Mouse (Mus musculus) ES-CJ7 (cell line): ENCODE results near the gene Cmss1.

ENCODE experiments used
- DNase-seq: peaks from one replicate; pipeline ENCODE4 v3.0.0; 2011; ENCODE audit warnings: low read depth, low spot score

Cmss1 gene

DNA sequence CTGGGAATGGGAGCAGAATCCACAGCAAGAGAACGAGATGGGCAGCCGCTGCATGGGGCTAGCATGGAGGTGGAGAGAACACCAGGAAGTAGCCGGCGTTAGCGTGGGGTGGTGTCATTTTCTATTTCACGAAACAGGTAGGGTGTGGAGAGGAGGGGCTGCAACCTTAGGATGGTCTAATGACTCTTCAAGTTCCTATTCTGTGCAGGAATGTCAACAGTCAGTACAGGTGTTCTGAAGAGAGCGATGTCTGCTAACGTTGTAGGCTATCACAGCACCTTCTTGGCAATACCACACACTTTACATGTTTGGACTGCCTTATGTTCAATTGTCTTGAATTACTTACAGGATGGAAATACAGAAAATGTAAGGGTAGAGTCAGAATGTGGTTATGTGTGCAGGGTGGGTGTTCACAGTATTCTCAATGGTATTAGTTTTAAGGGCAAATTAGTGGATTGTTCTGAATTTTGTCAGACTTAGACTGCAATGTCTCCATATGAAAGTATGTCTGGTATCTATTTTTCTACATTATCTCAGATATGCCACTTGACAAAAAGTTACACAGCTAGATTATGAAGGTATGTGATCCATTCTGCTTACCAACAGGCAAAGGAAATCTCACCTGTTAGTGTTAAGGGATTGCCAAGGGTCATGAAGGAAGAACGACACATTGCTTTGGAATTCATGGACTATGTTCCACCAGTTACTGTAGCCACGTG lies 311.3 kb downstream of the Cmss1 start:
- no peak for DNase-seq

DNA sequence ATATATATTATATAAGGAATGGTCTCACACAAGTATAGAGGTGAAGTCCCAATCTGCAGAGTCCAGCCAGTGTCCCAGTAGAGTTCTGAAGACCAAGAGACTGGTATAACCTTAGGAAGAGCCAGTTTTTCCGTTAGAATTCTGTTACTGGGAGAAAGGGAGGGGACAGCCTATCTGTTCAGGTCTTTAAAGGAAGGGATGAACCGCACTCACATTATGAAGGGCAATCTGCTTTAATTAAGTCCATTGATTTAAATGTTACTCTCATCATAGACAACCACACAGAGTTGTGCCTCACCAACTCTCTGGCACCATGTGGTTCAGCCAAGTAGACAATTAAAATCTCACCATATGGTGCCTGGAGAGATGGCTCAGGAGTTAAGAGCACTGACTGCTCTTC lies 313.9 kb downstream of the Cmss1 start, which contains the start of gene Tmem30c:
TSS of gene Tmem30c (minus strand) at position 101 of the 400 bp plus-strand sequence.
- DNase-seq, result no peak

DNA sequence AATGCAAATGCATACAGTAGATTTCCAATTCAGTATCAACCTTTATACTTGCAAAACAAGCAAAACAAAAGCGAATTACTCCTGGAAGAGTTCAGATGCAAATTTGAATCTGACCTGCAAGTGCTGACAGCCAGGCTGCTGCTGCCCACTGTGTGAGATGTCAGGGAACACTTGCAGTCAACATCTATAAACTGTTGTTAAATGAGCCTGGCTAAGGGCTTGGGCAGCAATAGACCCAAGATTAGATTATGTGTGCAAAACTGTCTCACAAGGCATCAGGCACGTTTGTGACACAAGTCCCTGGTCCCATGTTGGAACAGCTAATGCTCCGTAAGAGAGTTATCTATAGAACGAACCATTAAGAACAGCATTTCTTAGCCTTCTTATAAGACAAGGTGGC lies 314.4 kb downstream of the Cmss1 start:
- no peak for DNase-seq

DNA sequence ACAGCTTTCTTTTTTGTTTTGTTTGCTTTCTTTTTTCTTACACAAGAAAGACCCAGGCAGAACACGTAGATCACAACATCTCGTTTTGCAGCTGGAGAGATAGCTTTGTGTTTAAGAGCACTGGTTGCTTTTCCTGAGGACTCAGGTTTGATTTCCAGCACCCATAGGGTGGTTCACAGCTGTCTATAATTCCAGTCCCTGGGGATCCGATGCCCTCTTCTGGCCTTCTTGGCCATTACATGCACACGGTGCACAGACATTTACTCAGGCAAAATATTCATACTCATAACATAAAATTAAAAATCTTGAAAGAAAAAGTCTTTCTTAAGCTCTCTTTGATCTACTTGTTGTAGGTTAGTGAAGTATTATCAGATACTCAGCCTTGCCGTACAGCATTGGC lies 315.0 kb downstream of the Cmss1 start:
- no peak for DNase-seq

DNA sequence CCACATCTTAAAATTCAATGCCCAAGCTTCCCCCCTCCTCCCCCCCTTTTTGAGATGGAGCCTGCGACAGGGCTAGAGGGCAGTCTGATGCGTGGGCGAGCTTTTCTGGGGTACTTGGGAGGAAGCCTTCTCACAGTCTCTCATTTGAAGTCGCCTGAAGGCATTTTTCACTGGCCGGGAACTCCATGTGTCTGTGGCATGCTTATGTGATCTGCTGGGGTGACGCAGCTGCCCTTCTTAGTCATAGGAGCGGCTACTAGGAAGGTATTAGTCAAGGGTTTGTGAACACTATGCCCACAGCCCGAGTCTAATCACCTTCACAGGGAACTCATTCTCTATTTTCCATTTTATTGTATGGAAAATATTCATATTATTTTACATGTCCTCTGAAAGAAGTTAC lies 325.2 kb downstream of the Cmss1 start:
- no peak for DNase-seq

DNA sequence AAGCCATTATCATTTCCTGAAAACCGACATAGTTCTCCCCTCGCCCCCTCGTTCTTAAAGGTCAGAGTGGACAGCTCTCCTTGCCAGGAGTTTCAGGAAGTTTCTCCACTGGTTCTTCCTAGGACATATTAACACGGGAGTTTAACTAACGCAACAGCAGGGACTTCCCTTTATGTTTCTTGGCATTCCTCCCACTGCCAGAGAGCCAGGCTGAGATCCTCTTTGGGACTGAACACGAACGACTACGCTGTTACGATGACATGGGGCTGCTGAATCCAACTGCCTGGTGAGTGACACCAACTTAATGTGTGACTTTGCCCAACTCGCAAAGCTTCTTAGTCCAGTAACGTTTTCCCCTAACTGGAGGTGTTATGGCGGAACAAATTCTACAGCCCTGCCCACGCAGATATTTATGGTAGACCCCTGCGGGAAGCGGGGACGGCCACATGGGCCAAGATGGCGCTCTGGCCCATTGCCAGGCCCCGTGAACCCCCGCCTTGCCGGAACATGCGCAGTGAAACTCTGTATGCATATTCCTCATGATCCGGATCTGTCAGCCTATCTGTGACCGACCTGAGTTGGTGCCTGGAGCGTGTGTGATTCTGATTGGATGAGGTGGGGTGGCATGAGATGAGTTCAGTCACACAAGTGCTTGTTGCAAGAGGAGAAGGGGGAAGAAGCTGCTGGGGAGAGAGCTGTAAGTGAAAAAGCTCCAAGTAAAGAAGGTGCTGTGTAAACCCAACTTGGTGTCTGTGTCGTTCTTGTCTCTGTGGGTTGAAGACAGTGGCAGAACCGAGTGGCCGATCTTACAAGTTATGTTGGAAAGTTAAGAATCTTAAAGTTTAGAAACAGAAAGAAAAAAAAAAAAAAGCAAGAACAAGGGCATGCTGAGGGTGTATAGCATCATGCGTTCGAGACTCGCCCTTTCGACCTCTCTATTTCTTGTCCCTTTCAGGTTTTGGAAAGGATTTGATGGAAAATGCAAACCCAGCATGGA lies 326.1 kb downstream of the Cmss1 start:
- peak; percentile 79 for DNase-seq

DNA sequence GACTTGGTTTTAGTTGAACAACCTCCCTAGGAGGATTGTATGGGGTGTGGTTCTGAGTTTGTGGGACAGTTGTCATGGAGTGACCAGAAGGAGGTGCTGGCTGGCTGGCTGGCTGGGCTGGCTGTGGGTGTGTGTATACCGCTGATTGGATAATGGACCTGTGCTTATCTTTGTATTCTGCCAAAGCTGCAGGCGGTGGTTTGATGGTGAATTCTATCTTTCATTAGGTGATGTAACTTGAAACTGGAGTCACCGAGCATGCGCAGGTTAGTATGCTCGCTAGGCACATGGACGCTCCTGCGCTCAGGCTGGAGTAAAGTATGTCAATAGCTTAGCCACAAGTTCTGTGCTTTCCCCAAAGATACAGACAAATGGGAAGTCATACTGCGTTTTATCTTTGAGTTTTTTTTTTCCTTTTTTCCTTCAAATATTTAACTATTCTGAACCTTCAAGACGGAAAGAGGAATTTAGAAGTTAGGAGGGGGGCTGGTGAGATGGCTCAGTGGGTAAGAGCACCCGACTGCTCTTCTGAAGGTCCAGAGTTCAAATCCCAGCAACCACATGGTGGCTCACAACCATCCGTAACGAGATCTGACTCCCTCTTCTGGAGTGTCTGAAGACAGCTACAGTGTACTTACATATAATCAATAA lies 327.6 kb downstream of the Cmss1 start:
- DNase-seq, result no peak

DNA sequence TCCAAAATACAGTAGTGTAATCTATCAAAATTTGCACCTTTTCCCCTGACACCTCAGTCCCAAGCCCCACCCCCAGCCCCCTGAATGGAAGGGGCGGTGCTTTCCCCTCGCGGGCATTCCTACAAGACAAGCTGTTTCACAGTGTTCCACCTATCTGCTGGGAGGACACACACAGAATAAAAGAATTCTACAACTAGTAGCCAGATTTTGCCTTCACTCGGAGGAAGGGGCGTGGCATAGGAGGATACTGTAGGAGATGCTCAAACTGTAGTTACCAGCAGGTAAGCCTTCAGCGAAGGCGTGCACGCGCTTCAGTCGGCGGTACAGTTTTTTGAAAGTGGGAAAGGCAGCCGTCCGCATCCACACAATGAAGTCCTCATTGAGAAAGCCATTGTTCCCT lies 336.9 kb downstream of the Cmss1 start:
- DNase-seq, result peak; percentile 39

DNA sequence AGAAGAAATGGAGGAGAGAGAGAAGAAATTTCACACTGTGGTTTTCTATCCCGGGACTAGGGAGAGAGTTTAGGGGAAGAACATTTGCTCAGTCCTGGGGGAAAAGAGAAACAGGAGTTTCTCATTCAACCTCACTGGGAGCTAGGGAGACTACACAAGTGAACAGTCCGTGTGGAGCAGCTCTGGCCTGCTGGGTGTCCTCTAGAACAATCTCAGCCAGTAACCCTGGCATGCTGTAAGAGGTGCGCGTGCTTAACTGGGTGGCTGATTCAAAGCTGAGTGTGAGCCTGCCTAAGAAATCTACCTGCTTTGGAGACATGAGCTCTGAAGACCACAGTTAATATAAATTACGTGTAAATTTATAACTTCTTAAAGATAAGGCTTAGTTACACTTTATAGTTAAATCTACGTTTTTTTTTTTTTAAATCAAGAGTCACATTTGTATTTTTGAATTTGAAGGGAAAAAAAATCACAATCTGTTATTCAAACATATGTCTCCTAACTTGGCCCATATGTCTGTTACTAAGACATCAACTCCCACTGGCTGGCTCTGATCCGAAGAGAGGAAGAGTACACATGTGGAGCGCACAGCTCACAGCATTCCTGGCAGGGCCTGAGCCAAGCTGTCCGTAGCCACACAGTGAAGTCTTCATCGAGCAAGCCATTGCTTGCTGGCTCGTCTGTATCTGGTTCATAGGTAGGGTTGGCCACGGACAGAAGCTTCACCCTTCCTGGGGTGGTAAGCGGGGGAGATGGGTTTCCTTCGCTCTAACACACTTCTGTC lies 338.4 kb downstream of the Cmss1 start:
- DNase-seq, result no peak

DNA sequence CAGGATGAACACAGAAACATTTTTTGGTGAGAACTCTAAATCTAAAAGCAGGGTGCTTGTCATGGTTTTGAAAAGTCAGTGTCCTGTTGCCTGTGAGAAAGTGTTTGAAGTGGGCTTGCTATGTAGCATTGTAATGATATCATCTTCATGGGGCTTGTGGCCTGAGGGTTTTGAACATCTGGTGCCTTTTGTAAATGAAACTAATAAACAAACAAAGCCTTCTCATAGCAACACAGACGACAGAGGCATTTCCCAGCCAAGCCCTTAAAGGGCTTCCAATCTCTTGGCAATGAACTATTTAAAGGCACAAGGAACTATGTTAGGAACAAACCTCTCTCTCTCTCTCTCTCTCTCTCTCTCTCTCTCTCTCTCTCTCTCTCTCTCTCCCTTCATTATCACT lies 339.6 kb downstream of the Cmss1 start:
- DNase-seq, result no peak

DNA sequence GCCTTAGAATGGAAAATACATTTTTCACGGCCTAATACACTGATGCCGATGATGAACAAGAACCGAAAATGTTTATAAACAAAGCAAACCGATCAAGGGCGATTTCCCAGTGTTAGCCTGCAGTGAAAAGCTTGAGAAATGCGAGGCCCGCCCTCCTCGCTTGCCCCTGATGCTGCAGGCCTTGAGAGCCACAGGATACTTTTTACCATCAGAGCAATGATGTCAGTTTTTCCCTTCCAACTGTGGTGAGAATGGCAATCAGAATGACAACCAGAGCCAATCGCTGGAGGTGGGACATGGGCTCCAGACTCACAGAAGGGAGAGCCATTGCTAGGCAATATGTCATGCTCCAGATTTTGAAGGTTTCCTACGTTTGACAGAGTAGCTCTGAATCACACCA lies 346.5 kb downstream of the Cmss1 start:
- DNase-seq, result no peak

DNA sequence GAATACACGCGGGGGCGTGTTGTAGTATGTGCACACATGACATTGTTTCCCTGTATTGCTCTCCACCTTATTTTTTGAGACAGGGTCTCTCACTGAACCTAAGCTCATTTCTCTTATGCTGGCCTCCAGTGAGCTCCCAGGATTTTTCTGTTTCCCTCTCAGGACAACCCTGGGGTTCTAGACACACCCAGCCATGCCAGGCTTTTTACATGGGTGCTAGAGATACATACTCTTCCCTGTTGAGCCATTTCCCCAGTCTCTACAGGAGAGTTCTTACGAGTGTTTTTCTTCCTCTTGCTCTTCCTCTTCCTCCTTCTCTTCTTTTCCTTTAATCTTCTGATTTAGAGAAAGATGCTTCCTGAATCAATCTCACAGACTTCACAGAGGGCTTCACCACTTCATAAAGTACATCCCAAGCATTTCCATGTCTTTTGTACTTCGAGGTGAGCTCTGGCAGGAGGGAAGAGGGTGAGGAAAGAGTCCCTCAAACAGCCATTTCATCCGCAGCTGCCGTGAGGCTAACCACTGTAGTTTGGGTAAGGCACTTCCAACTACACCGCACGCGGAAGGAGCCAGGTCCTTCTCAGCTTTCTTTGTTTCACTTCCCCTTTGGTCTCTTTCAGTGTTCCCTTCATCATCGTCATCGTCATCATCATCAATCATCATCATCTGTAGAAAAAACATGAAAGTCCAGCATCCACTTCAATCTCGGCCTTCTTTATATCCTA lies 347.1 kb downstream of the Cmss1 start:
- no peak for DNase-seq
